Mouse (Mus musculus): ENCODE measurements around the gene Siglece. TPM values are rescaled to one million over a fixed set of nuclear protein-coding genes. Genes with fewer than 3 reads are reported as not detected.
A peak's percentile ranks its signal among the peaks of the same experiment; 100 is the strongest.

The Siglece gene
- polyA plus RNA-seq, 1 experiment from 2014 or later: 0.26 TPM

GRCm38 (mm10) chr7:43608316-43608824 lies 51.6 kb downstream of the Siglece start:
- Histone ChIP-seq H3K27ac (ENCODE audit: low read depth, low read length) (no peak overlapping the region), H3K4me1 (ENCODE audit: control insufficient read depth, insufficient read depth, low read length) (peaks cover 4% of the 10 kb centered on the region; the same call in 1 of the 2 replicates), H3K36me3 (ENCODE audit: control insufficient read depth, insufficient read depth, low read length) (no peaks in the 10 kb centered on the region), H3K4me3 (ENCODE audit: low read depth, low read length) (no peak overlapping the region), H3K4me2 (no peak overlapping the region), H3K9me3 (ENCODE audit: control insufficient read depth, low read length) (no peaks in the 10 kb centered on the region), H3K27me3 (ENCODE audit: control insufficient read depth, insufficient read depth, low read length) (no peaks in the 10 kb centered on the region), H3K9ac (ENCODE audit: low read length) (no peak overlapping the region)
- ATAC-seq (ENCODE audit: low FRiP score): no peak
- no peak for DNase-seq (ENCODE audit: low spot score, missing footprints)
- WGBS: 80% methylated on average over 7 of the region's 7 CpGs

GRCm38 (mm10) chr7:43607743-43608287 lies 52.1 kb downstream of the Siglece start:
- 51% methylated on average over 5 of the region's 5 CpGs for WGBS
- peak overlapping the region; percentile 77 for H3K4me2 ChIP-seq
- no peak for ATAC-seq (ENCODE audit: low FRiP score)

DNA sequence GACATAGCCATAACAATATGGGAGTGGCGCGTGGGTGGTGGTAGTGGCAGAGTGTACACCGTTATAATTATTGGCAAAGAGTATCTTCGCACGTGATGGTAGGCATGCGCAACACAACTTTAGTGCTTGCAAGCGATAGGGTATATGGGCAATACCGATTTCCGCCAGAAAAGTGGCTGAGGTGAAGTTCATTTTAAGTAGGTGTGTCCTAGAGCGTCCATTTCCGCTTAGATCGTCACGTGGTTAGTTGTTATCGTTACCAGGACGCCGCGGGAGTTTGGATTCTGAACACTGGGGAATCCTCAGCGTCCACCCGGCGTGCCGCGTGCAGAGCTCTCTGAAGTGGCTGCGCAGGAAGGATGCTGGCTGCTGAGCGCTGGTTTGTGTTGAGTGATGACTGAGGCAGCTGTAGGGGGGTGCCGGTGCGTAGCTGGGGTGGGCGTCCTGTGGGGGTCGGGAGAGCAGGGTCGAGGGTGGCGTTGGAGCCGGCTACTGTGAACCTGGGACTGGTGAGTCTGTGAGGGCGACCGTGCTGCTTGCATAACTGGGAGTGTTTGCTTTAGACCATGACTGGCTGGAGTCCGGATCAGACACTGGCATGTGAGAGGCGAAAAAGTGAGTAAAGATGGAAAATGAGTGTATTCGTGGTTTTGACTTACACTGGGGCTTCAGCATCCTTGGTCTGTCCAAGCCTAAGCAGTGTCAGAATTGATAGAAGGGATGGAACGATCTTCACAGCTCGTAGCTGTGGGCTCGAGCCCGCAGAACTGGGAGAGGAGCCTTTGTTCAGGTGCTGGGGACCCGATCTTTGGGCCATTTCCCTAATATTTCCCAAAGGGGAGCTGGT lies 52.8 kb downstream of the Siglece start, which contains the start of gene Zfp819:
Gene Zfp819, plus strand, starts transcription at position 274 of the 847 bp plus-strand sequence.
- 15% methylated on average over 41 of the region's 41 CpGs for whole genome bisulfite sequencing
- H3K27ac ChIP-seq (ENCODE audit: low read depth, low read length): no peak within 1 kb of the TSS
- peaks cover 10% of the 10 kb centered on the region for H3K4me1 ChIP-seq (ENCODE audit: control insufficient read depth, insufficient read depth, low read length)
- peak within 1 kb of the TSS; percentile 53 for H3K9ac ChIP-seq (ENCODE audit: low read length)
- peak; percentile 95 for DNase-seq (ENCODE audit: low spot score, missing footprints)
- ATAC-seq (ENCODE audit: low FRiP score): peak; percentile 86
- no peaks in the 10 kb centered on the region for H3K36me3 ChIP-seq (ENCODE audit: control insufficient read depth, insufficient read depth, low read length)
- peak within 1 kb of the TSS; percentile 43 for H3K4me3 ChIP-seq (ENCODE audit: low read depth, low read length)
- no peaks in the 10 kb centered on the region for H3K9me3 ChIP-seq (ENCODE audit: control insufficient read depth, low read length)
- no peaks in the 10 kb centered on the region for H3K27me3 ChIP-seq (ENCODE audit: control insufficient read depth, insufficient read depth, low read length)
- H3K4me2 ChIP-seq: peak within 1 kb of the TSS; percentile 77

More at GRCm38 (mm10) chr7:43607743-43608287, 52.1 kb downstream of the Siglece start:
- Histone ChIP-seq H3K27me3 (ENCODE audit: control insufficient read depth, insufficient read depth, low read length) (no peaks in the 10 kb centered on the region), H3K9me3 (ENCODE audit: control insufficient read depth, low read length) (no peaks in the 10 kb centered on the region), H3K27ac (ENCODE audit: low read depth, low read length) (no peak overlapping the region), H3K36me3 (ENCODE audit: control insufficient read depth, insufficient read depth, low read length) (no peaks in the 10 kb centered on the region), H3K9ac (ENCODE audit: low read length) (peak overlapping the region; percentile 53; the same call in 1 of the 2 replicates), H3K4me3 (ENCODE audit: low read depth, low read length) (no peak overlapping the region), H3K4me1 (ENCODE audit: control insufficient read depth, insufficient read depth, low read length) (peaks cover 4% of the 10 kb centered on the region; the same call in 1 of the 2 replicates)
- DNase-seq (ENCODE audit: low spot score, missing footprints): no peak

GRCm38 (mm10) chr7:43601884-43602283 lies 58.1 kb downstream of the Siglece start:
- 0 out of 2 replicates have a peak, but pooled peaks have one; percentile 8 for ATAC-seq (ENCODE audit: low FRiP score)
- Histone ChIP-seq H3K9me3 (ENCODE audit: control insufficient read depth, low read length) (no peaks in the 10 kb centered on the region), H3K9ac (ENCODE audit: low read length) (no peak overlapping the region), H3K4me2 (no peak overlapping the region), H3K27ac (ENCODE audit: low read depth, low read length) (no peak overlapping the region), H3K4me3 (ENCODE audit: low read depth, low read length) (no peak overlapping the region), H3K4me1 (ENCODE audit: control insufficient read depth, insufficient read depth, low read length) (peaks cover 11% of the 10 kb centered on the region), H3K27me3 (ENCODE audit: control insufficient read depth, insufficient read depth, low read length) (no peaks in the 10 kb centered on the region), H3K36me3 (ENCODE audit: control insufficient read depth, insufficient read depth, low read length) (no peaks in the 10 kb centered on the region)
- WGBS: 18% methylated on average over 5 of the region's 5 CpGs
- DNase-seq (ENCODE audit: low spot score, missing footprints): no peak

Other genes starting within 250 kb of the Siglece start
- 0.20 TPM in 1 of 2 replicates, not detected in the other for gene Lim2, start 232.5 kb downstream of the Siglece start, polyA plus RNA-seq (2014; fragmentation: Nextera tagmentation; extraction: Ambion mirVana)
- 0.19 TPM in 1 of 2 replicates, not detected in the other for gene Nkg7, start 223.1 kb downstream of the Siglece start, polyA plus RNA-seq (2014; fragmentation: Nextera tagmentation; extraction: Ambion mirVana)
- gene Cldnd2, start 219.4 kb downstream of the Siglece start, polyA plus RNA-seq (2014; fragmentation: Nextera tagmentation; extraction: Ambion mirVana): not detected in 2 replicates
- 187 and 202 TPM in 2 replicates for gene Etfb, start 216.1 kb downstream of the Siglece start, polyA plus RNA-seq (2014; fragmentation: Nextera tagmentation; extraction: Ambion mirVana)
- 0.46 TPM in 1 of 2 replicates, not detected in the other for gene Gm45233, start 216.0 kb downstream of the Siglece start, polyA plus RNA-seq (2014; fragmentation: Nextera tagmentation; extraction: Ambion mirVana)
- gene Vsig10l, start 197.0 kb downstream of the Siglece start, polyA plus RNA-seq (2014; fragmentation: Nextera tagmentation; extraction: Ambion mirVana): 2.2 and 2.4 TPM in 2 replicates
- 2.3 and 3.1 TPM in 2 replicates for gene Iglon5, start 170.1 kb downstream of the Siglece start, polyA plus RNA-seq (2014; fragmentation: Nextera tagmentation; extraction: Ambion mirVana)
- gene 4931406B18Rik, start 154.2 kb downstream of the Siglece start, polyA plus RNA-seq (2014; fragmentation: Nextera tagmentation; extraction: Ambion mirVana): not detected in 2 replicates
- gene Cd33, start 115.7 kb downstream of the Siglece start, polyA plus RNA-seq (2014; fragmentation: Nextera tagmentation; extraction: Ambion mirVana): 0.63 and 0.70 TPM in 2 replicates
- 6.7 and 8.7 TPM in 2 replicates for gene Zfp658, start 97.9 kb downstream of the Siglece start, polyA plus RNA-seq (2014; fragmentation: Nextera tagmentation; extraction: Ambion mirVana)
- 17.3 and 17.9 TPM in 2 replicates for gene Zfp719, start 80.6 kb downstream of the Siglece start, polyA plus RNA-seq (2014; fragmentation: Nextera tagmentation; extraction: Ambion mirVana)
- gene Zfp819, start 53.0 kb downstream of the Siglece start, polyA plus RNA-seq (2014; fragmentation: Nextera tagmentation; extraction: Ambion mirVana): 0.23 and 0.64 TPM in 2 replicates
- gene Ceacam18, start 25.5 kb downstream of the Siglece start, polyA plus RNA-seq (2014; fragmentation: Nextera tagmentation; extraction: Ambion mirVana): not detected in 2 replicates
- gene Ctu1, start 11.9 kb upstream of the Siglece start, polyA plus RNA-seq (2014; fragmentation: Nextera tagmentation; extraction: Ambion mirVana): 9.3 and 9.9 TPM in 2 replicates
- not detected in 2 replicates for gene Klk14, start 30.3 kb upstream of the Siglece start, polyA plus RNA-seq (2014; fragmentation: Nextera tagmentation; extraction: Ambion mirVana)
- 0.29 TPM in 1 of 2 replicates, not detected in the other for gene Klk13, start 52.4 kb upstream of the Siglece start, polyA plus RNA-seq (2014; fragmentation: Nextera tagmentation; extraction: Ambion mirVana)
- not detected in 2 replicates for gene Klk12, start 108.7 kb upstream of the Siglece start, polyA plus RNA-seq (2014; fragmentation: Nextera tagmentation; extraction: Ambion mirVana)
- gene Klk11, start 114.4 kb upstream of the Siglece start, polyA plus RNA-seq (2014; fragmentation: Nextera tagmentation; extraction: Ambion mirVana): 0.19 TPM in 1 of 2 replicates, not detected in the other
- gene Klk10, start 120.9 kb upstream of the Siglece start, polyA plus RNA-seq (2014; fragmentation: Nextera tagmentation; extraction: Ambion mirVana): 0.19 and 0.29 TPM in 2 replicates
- not detected in 2 replicates for gene Klk9, start 131.7 kb upstream of the Siglece start, polyA plus RNA-seq (2014; fragmentation: Nextera tagmentation; extraction: Ambion mirVana)
- 7.6 and 7.8 TPM in 2 replicates for gene Klk8, start 137.4 kb upstream of the Siglece start, polyA plus RNA-seq (2014; fragmentation: Nextera tagmentation; extraction: Ambion mirVana)
- gene Klk7, start 151.1 kb upstream of the Siglece start, polyA plus RNA-seq (2014; fragmentation: Nextera tagmentation; extraction: Ambion mirVana): 0.10 TPM in 1 of 2 replicates, not detected in the other
- gene Klk6, start 164.3 kb upstream of the Siglece start, polyA plus RNA-seq (2014; fragmentation: Nextera tagmentation; extraction: Ambion mirVana): 0.40 TPM in 1 of 2 replicates, not detected in the other
- not detected in 2 replicates for gene Klk5, start 181.8 kb upstream of the Siglece start, polyA plus RNA-seq (2014; fragmentation: Nextera tagmentation; extraction: Ambion mirVana)
- not detected in 2 replicates for gene Klk4, start 221.0 kb upstream of the Siglece start, polyA plus RNA-seq (2014; fragmentation: Nextera tagmentation; extraction: Ambion mirVana)